Mouse (Mus musculus) liver (tissue): ENCODE measurements around the gene Tiam1.
A peak's percentile ranks its signal among the peaks of the same experiment; 100 is the strongest.

ENCODE experiments used
- DNase-seq: peaks from one replicate; pipeline ENCODE4 v3.0.0-alpha.2; 2020; ENCODE audit warnings: mixed read lengths

Gene Tiam1

DNA sequence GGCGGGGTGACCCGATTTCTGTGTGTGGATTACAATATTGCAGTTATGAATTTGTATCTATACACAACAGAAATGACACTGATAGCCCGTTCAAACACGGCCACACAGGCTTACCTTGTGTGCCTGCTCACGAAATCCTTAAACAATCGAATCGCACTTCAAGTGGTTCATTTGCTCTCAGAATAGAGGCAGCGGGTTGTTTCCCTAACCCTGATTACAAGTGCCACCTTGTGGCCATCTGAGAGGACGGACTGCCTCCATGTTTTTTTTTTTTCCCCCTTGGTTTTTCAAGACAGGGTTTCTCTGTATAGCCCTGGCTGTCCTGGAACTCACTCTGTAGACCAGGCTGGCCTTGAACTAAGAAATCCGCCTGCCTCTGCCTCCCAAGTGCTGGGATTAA, 312.4 kb downstream of the Tiam1 start:
- DNase-seq, result peak; percentile 26

DNA sequence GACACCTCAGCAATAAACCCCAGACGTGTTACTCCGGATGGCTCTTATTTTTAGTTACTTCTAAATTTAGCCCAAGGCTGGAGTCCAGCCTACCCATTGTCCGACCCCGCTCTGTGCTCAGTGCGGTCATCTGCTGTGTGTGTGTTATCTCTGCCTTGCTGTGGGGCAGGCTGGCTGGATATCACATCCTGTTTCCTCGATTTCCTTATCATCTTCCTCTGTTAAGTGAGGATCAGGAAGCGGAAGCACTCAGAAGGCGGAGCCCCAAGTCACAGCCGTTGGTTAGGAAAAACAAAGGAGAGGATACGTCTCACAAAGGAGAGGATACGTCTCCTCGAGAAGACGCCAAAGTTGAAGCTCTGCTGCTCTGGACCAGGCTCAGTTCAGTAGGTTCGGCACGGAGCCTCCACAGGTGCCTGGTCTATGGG, 313.3 kb downstream of the Tiam1 start:
- DNase-seq, result peak; percentile 32

DNA sequence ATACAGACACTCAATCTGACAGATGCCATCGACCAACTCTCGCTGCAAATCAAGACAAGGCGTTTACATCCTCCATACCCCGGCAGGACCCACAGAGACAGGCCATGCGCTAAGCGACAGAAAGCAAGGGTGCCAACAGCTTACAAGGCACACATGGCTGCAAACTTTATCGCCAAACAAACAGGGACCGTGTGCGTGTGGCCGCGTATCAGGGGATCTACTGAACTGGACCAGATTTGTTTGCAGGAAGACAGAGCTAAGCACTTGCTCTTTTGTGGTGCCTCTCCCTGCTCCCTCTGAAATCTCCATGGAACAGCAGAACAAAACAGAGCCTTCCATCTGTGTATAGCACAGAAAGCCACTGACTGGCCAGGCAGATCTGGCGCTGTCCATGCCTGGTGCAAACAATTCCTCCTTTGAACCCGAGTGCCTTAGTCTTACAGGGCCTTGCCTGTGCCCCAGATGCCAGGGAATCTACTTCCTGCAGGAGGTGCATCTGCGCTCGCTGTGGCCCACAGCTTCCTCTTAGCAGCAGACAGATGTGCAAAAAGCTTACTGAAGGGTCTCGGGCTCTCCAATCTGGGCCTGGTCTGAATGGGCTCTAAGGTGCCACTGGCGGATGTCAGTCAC, 316.0 kb downstream of the Tiam1 start:
- DNase-seq, result no peak

DNA sequence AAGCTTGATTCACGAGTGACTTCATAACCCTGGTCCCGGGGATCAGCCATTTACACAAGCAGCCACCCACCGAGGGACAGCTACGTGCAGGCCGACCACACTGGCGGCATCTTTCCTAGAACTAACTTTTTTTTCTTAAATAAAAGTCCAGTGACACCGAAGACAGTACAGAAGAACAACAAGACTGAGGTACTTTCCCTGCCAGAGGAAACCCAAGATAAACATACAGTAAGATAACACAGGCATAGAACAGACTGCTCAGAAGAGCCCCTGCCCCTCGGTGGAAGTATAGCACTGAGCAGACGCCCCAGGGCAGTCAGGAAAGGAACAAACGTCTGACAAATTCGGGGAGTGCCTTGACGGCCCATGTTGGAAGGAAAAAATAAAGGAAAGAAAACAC, 317.7 kb downstream of the Tiam1 start:
- no peak for DNase-seq

DNA sequence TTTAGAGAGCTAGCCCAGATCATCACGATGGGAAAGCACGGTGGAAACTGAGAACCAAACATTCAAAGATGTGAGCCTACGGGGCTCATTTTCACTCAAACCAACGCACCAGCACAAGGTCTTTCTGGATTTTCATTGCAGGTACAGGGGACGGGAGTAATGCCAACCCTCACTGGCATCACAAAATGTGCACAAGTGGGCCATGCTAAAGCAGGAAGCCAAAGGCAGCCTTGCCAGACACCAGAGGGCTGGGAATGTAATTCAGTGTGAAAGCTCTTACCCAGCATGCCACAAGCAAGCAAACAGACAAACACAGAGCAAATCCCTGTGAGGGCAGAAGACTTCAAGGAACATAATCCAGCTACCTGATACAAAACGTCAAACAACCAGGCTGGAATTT, 320.7 kb downstream of the Tiam1 start:
- no peak for DNase-seq

DNA sequence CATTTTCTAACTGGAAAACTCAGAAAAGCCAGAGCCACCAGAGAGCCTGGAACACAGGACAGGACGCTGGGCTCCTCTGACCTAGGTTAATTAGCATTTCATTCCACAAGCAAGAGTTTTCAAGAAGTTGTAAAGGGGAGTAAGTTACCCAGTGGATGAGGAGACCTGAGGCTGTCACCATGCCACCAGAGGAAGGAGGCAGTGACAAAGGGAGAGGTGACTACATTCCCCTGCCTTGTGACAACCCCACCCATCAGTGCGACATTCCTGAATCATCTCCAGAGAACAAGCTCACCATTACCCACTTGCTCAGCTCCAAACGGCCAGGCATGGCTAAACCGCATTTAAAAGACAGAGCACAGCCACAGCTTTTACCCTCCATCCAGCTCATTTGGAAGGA, 324.9 kb downstream of the Tiam1 start:
- no peak for DNase-seq

DNA sequence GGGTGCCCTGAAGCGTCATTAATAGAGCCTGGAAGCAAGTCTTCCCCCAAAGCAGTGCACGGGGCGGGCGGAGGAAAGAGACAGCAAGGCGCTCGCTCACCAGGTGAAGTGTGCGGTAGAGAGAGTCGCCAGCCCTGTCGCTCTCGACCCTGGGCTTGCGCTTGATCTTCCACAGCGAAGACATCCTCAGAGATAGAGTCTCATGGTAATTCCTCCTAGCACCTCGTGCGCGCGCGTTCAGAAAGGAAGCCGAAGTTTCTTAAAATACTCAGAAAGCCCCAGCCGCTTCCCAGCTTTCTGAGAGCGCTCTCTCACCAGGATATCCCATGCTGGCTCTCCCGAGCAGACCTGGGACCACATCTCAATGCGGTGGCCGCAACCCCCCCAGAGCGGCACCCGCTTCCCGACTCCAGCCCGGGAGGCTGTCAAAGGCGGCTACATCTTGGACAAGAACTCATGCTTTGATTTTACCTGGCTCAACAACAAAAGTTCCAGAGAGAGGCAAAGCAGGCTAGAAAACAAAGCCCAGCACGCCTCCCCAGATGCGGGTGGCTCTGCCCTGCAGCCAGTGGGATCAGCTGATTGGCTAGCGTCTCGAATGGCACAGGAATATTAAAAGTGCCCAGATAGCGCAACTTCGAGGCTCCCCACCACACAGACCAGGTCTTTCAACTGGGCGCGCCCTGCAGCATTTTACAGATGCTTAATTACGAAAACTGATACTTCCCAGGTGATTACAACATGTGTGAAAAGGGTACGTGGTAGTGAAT, 325.5 kb downstream of the Tiam1 start:
- no peak for DNase-seq

DNA sequence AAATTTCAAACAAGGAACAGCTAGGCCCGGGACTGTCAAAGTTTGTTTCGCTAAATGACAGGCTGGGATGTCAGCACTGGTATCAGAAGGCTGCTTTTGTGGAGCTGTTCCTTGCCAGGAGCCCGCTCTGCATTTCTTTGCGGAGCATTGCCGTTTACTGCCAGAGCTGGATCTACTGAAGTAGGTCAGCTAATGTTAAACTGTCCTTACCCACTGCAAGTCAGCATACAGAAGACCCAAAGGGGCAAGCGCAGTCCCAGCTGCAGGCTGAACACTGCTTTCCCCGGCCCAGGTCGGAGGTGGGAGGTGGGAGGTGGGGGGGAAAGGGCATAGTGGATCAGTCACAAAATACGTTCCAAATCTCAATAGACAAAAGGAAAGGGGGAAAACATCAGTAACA, 326.3 kb downstream of the Tiam1 start:
- DNase-seq, result no peak

DNA sequence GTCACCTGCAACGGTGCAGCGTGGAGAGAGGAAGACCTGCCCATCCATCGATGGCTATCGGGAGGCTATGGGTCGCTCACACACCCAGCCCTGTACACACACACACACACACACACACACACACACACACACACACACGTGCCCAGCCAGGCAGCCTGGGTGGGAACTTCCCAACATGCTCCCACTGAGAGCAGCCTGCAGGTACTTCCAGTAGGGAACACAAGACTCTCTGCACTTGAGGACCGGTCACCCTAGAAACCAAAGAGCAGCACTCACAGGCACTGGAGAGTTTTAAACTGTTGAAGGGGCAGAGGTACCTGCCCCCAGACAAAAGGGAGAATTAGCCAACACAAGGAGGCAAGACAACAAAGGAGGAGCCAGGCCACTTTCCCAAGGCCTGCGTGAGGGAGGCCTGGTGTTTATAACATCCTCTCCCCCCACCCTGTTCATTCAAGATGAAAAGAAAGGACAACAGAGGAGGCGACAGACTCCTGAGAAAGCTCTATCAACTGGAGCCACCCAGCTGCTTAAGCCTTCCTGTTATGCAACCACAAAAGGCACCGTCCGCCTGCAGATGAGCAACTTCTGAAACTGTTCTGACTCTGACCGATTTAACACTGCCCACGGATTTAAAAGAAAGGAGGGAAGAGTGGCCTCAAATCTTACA, 326.9 kb downstream of the Tiam1 start:
- no peak for DNase-seq

DNA sequence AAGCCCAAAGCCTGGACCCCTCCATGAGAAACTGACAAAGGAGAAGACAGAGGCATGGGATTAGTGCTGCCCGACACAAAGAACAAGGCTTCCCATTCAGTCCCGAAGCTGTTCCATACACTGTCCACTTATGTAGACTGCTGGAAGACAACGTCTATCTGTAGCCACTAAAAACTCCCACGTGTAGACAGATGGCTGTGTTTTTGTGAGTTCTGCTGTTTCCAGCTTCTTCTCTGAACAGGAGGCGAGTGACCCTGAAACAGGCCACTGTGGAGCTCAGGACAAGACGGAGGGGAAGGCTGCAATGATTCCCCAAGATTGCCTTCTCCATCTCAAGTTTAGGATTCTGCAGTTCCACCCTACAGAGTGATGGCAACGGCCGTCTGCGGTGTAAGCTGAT, 330.0 kb downstream of the Tiam1 start:
- no peak for DNase-seq

DNA sequence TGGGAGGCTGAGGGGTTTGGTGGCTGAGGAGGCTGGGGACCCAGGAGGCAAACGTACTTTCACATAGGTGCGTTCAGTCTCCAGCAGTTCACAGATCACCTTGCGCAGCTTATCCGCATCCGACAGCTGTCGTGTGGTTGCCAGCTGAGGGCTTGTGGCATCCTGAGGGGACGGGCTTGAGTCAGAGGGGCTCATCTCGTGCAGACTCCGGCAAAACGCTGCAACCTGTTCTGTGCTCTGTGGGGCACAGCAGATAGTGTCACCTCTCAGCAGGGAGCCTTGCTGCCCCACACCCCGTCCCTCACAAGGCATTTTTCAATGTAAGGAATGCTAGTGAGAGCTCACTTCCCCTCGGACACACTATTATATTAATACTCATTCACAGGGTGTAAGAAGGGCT, 330.7 kb downstream of the Tiam1 start:
- DNase-seq, result no peak

DNA sequence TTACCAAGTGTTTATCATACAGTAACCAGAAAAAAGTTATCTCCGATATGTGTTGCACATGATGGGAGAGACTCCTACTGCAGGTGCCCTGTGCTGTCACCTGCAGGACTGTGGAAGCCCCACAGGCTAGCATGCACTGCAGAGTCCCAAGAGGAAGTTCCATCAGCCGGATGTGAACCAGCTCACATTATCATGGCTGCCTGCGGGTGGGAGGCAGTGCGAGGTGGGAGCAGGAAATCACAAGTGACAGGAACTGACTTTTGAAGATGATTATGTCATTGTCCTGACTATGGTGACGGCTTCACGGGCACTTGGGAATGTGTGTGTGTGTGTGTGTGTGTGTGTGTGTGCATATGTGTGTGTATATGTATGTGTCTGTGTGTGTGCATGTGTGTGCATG, 333.2 kb downstream of the Tiam1 start:
- DNase-seq, result no peak

DNA sequence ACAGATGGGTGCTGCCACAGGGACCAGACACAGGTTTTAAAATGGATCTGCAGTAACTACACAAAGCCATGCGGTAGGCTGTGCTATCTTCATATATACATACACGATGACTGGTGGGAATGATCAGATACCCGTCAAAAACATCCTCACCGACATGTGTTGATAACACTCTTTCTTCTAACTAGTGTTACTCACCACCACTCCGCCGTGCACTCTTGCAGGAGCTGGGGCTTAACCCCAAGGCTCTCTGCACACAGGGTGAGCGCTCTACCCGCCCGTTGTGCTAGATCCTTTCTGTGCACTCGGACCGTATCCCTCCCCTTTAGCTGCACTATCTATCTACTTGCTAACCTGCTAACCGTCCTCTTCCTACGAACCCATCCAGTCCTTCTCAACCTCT, 335.4 kb downstream of the Tiam1 start:
- no peak for DNase-seq

DNA sequence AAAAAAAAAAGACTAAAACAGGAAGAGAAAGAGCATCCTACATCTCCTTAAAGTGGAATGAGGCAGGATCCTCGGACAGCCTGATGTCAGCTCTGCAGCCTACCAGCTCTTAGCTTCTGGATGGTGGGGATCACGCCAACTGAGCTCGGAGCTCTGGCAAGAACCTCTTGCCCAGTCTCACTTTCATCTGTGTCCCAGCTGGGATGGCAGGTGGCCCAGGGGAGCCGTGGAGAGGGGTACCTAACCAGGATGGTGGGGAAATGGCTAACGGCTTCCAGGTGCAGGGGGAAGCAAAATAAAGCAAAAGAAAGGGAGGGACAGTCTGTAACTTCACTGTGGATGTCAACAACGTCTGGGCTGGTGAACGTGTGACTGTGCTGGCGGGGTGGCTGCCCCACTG, 337.6 kb downstream of the Tiam1 start:
- no peak for DNase-seq

DNA sequence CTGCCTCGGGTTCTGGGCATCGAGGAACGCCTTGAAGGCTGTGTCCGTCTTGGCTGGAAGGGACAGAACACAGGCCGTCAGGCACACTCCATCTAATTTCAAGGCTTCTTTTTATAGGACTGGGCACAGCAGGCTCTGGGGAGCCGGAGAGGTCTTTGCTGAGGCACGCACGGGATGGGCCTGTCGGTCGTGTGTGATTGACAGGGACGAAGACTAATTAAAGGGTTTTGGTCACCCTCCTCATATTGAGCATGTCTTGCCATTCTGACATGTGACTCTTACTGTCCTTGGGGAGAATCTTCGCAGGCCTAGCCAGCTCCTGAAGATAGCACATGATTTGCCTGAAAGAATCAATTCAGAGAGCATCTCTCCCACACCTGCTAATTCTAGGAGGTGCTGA, 338.4 kb downstream of the Tiam1 start:
- DNase-seq, result no peak

DNA sequence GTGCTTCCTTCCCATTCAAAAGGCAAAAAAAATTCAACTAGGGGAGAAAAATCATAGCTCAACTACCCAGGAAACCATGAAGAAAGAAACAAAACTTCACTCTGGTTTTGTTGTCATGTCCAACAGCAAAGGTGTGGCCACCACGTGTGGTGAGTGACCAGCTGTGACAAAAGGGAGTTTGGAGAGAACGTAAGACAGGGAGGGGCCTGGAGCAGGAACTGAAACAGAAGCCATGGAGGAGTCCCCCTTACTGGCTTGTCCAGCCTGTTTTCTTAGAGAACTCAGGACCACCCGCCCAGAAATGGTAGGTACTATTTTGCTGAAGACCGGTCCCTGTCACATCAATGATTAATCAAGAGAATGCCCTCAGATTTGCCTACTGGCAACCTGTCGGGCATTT, 342.1 kb downstream of the Tiam1 start:
- DNase-seq, result no peak

DNA sequence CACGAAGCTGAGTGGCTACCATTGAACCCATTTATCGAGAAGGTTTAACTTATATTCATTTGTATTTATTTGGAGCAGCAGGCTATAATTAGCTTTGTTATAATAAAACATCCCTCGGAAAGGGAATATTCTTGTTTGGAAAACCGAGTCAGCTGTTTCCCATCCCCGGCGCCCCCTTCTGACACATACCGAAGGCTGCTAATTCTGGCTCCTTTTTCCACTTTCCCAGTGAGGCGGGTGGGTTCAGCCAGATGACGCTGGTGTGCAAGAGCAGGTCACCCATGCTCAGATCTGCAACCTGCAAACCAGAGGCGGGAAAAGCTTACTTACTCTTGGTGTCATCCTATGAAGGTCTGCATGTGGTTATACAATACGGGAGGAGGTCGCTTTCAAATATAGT, 343.8 kb downstream of the Tiam1 start:
- no peak for DNase-seq

DNA sequence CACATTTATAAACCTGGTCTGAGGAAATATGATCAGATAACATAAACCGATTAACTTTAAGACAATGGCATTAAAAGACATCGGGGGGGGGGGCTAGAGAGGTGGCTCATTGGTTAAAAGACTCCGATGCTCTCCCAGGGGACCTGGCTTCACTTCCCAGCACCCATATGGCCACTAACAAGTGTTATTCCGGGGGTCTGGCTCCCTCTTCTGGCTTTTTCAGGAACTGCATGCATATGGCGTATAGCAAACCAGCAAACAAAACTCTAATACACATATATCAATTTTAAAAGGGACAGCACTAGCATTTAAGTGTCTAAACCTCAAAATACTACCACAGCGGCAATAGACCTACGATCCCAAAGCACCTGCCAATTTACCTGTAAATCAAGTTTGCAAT, 347.0 kb downstream of the Tiam1 start:
- peak; percentile 23 for DNase-seq

DNA sequence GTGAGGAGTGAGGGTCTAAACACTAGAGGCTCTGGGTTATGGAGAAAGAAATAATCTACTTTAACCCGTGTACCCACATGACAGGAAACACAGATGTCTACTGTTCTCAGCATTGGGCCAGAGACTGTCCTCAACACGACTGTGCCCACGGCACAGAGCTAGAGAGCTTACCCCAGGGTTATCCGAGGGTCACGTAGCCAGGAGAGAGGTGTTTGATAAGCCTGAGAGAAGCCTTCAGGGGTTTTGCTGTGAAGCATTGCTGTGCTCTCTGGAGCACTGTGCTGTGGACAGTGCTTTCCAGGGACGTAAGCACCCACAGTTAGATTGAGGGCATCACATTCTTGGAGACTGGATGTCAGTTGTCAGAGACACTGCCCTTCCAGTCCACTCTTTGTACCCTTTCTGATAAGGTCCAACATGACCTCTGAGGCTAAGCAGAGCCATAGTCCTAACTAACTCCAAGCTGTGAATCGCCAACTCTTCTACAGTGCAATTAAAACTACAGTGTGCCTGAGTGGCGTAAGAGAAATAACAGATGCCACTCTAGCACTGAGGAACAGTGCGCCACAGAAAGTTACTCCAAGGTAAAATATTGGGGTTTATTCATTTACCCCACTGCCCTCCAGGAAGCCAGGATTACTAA, 353.7 kb downstream of the Tiam1 start:
- no peak for DNase-seq

DNA sequence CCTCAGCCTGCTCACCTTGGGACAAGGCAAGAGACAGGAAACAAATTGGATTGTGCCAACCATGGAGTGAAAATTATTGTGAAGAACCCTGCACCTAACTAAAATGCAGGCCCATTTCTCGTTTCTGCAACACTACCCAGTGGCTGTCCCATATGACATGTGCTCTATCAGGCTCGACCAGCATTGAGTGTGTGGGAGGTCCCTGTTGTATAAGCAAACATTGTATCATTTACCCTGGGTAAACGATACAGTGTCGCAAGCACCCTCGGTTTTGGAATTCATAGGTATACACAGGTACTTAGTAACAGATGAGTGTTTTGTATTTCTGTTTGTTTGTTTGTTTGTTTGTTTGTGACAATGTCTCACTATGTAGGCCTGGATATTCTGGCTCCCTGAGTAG, 357.8 kb downstream of the Tiam1 start:
- no peak for DNase-seq

DNA sequence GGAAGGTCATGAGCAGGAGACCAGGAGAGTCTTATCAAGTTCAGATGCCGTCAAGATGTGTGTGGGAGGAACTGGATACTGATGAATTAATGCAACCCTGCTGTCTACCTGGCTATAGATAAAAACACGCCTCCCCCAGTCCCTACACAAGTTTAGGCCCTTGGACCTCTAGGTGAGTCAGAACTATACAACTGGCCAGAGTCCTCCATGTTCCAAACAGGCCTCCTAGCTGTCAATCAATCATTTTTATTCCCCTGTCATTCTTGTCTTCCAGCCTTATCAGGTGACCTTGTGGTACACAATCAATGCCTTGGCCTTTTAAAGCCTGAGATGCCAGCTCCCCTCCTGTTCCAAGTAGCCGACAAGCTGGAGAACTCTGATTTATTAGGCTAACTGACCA, 363.9 kb downstream of the Tiam1 start:
- no peak for DNase-seq

DNA sequence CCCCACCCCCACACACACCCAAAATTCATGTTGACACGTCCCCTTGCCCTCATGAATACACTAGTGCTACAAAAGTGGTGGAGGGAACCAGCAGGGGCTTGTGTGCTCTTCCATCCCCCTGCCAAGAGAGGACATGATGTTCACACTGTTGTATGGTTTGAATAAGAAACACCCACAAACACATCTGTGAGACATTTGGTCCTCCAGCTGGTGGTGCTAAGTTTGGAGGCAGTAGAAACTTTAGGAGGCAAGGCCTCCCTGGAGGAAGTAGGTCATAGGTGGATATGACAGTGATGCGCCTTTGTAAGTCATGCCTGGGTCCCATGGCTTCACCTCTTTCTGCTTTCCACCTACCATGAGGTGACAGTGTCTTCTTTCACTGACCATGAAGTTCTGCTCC, 366.1 kb downstream of the Tiam1 start:
- DNase-seq, result no peak

DNA sequence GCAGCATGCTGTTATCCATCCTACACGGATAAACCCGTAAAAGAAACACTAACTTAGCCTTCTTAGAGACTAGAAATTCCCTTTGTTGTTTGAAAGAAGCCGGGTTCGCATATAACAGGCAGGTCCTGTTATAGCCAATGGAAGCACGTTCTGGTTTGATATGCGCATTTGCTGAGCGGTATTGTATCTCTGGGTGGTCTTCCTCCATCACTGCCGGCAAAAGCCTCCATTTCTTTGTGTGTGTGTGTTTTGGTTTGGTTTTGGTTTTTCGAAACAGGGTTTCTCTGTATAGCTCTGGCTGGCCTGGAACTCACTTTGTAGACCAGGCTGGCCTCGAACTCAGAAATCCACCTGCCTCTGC, 369.0 kb downstream of the Tiam1 start:
- DNase-seq, result no peak
